Mouse (Mus musculus): ENCODE measurements around the gene Gm48552.

DNA sequence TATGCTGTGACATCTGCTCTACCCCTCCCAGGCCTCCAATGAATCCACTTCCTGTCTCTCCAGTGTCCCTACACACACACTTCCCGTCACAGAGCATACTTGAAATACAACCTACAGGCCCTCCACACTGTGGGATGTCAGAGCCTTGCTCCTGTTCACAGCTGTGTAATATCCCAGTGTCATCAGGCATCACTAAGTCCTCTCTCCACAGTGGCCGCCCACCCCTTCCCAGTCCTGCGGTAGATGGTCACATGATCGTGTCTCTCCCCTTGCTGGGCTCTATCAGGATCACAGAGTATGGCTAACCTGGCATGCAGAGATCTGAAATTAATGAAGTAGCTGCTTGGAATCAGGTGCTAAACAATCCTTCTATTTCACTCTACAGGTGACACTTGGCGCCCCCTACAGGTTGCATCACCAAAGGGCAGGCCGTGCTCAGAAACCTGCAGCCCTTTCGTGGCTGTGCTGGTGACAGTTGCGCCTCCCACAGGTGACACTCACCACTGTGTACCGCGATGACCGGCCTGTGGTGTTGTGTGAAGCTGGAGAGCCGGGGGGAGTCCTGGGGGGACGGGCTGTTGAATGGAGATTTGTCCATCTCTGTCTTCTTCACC is 16.9 kb downstream of the Gm48552 start:
- TF ChIP-seq CTCF (IDR thresholded peaks at IDR 0.05; ENCODE audit: control insufficient read depth, insufficient read depth, low read length) (peak; percentile 68), POLR2A (IDR thresholded peaks at IDR 0.05; ENCODE audit: borderline replicate concordance, control insufficient read depth, low read depth, low read length) (no peak)

Measured in bone marrow, adult 2 months (tissue).